Mouse (Mus musculus): Measurements from ENCODE around the gene Nmt1. TPM values are rescaled to one million over a fixed set of nuclear protein-coding genes. Genes with fewer than 3 reads are reported as not detected.

The Nmt1 gene
- polyA plus RNA-seq, 1 experiment from 2014 or later, result 50.5 TPM

- H3K36me3 ChIP-seq (ENCODE audit: insufficient read depth, low read length), result peaks cover 30% of the 10 kb centered on the region
- no peak overlapping the region for H3K9ac ChIP-seq (replicated peaks; ENCODE audit: low read depth)
- no peak overlapping the region for H3K4me3 ChIP-seq (ENCODE audit: low read depth, low read length)
- no peaks in the 10 kb centered on the region for H3K9me3 ChIP-seq (ENCODE audit: low read length)
- TF ChIP-seq EP300 (IDR thresholded peaks at IDR 0.05) (no peak), CTCF (IDR thresholded peaks at IDR 0.05) (peak; percentile 92)
- H3K4me1 ChIP-seq (ENCODE audit: insufficient read depth, low read depth, low read length), result no peaks in the 10 kb centered on the region
- H3K4me2 ChIP-seq (replicated peaks; ENCODE audit: low read depth, low read length), result no peak overlapping the region
- no peak overlapping the region for H3K27ac ChIP-seq (ENCODE audit: low read length)
- no peaks in the 10 kb centered on the region for H3K27me3 ChIP-seq (replicated peaks; ENCODE audit: insufficient read depth, low read length)
- DNase-seq (ENCODE audit: low spot score), result peak; percentile 81
- 45% methylated on average over 6 of the region's 6 CpGs for WGBS
- no peak for ATAC-seq
These were observed 26.8 kb downstream of the Nmt1 start for GRCm38 (mm10) chr11:103054798-103055197.

- Histone ChIP-seq H3K9ac (replicated peaks; ENCODE audit: low read depth) (no peak overlapping the region), H3K27me3 (replicated peaks; ENCODE audit: insufficient read depth, low read length) (no peaks in the 10 kb centered on the region), H3K4me3 (ENCODE audit: low read depth, low read length) (no peak overlapping the region), H3K9me3 (ENCODE audit: low read length) (no peaks in the 10 kb centered on the region), H3K4me1 (ENCODE audit: insufficient read depth, low read depth, low read length) (no peaks in the 10 kb centered on the region), H3K4me2 (replicated peaks; ENCODE audit: low read depth, low read length) (no peak overlapping the region), H3K27ac (ENCODE audit: low read length) (no peak overlapping the region), H3K36me3 (ENCODE audit: insufficient read depth, low read length) (peaks cover 43% of the 10 kb centered on the region)
- TF ChIP-seq CTCF (IDR thresholded peaks at IDR 0.05), result no peak
- no peak for TF ChIP-seq EP300 (IDR thresholded peaks at IDR 0.05)
- 96% methylated on average over 7 of the region's 7 CpGs for WGBS
- DNase-seq (ENCODE audit: low spot score) (no peak), ATAC-seq (no peak)
These were observed 28.6 kb downstream of the Nmt1 start for GRCm38 (mm10) chr11:103056636-103057035.

GRCm38 (mm10) chr11:103058499-103059085, 30.6 kb downstream of the Nmt1 start:
- H3K4me2 ChIP-seq (replicated peaks; ENCODE audit: low read depth, low read length), result no peak overlapping the region
- H3K36me3 ChIP-seq (ENCODE audit: insufficient read depth, low read length), result peaks cover 49% of the 10 kb centered on the region
- H3K27ac ChIP-seq (ENCODE audit: low read length), result no peak overlapping the region
- no peaks in the 10 kb centered on the region for H3K9me3 ChIP-seq (ENCODE audit: low read length)
- H3K9ac ChIP-seq (replicated peaks; ENCODE audit: low read depth), result no peak overlapping the region
- DNase-seq (ENCODE audit: low spot score), result peak; percentile 26
- no peaks in the 10 kb centered on the region for H3K4me1 ChIP-seq (ENCODE audit: insufficient read depth, low read depth, low read length)
- 50% methylated on average over 3 of the region's 3 CpGs for WGBS
- peak; percentile 64 for ATAC-seq
- no peak overlapping the region for H3K4me3 ChIP-seq (ENCODE audit: low read depth, low read length)
- TF ChIP-seq EP300 (IDR thresholded peaks at IDR 0.05) (no peak), CTCF (IDR thresholded peaks at IDR 0.05) (peak; percentile 22; the same call in 1 of the 2 replicates)
- no peaks in the 10 kb centered on the region for H3K27me3 ChIP-seq (replicated peaks; ENCODE audit: insufficient read depth, low read length)

- TF ChIP-seq EP300 (IDR thresholded peaks at IDR 0.05) (no peak), CTCF (IDR thresholded peaks at IDR 0.05) (no peak)
- Histone ChIP-seq H3K9ac (replicated peaks; ENCODE audit: low read depth) (no peak overlapping the region), H3K9me3 (ENCODE audit: low read length) (no peaks in the 10 kb centered on the region), H3K4me1 (ENCODE audit: insufficient read depth, low read depth, low read length) (no peaks in the 10 kb centered on the region), H3K4me2 (replicated peaks; ENCODE audit: low read depth, low read length) (no peak overlapping the region), H3K4me3 (ENCODE audit: low read depth, low read length) (no peak overlapping the region), H3K36me3 (ENCODE audit: insufficient read depth, low read length) (peaks cover 22% of the 10 kb centered on the region), H3K27ac (ENCODE audit: low read length) (0 out of 2 replicates have a peak overlapping the region, but pooled peaks have one; percentile 11), H3K27me3 (replicated peaks; ENCODE audit: insufficient read depth, low read length) (no peaks in the 10 kb centered on the region)
- WGBS, result 90% methylated on average over 14 of the region's 14 CpGs
- ATAC-seq (no peak), DNase-seq (ENCODE audit: low spot score) (no peak)
These were observed 38.4 kb downstream of the Nmt1 start for GRCm38 (mm10) chr11:103066191-103067050.

GRCm38 (mm10) chr11:103067051-103067361, 39.0 kb downstream of the Nmt1 start:
- DNase-seq (ENCODE audit: low spot score), result no peak
- H3K4me3 ChIP-seq (ENCODE audit: low read depth, low read length), result no peak overlapping the region
- no peaks in the 10 kb centered on the region for H3K9me3 ChIP-seq (ENCODE audit: low read length)
- no peak overlapping the region for H3K4me2 ChIP-seq (replicated peaks; ENCODE audit: low read depth, low read length)
- no peaks in the 10 kb centered on the region for H3K4me1 ChIP-seq (ENCODE audit: insufficient read depth, low read depth, low read length)
- TF ChIP-seq EP300 (IDR thresholded peaks at IDR 0.05) (no peak), CTCF (IDR thresholded peaks at IDR 0.05) (no peak)
- 69% methylated on average over 6 of the region's 6 CpGs for WGBS
- peaks cover 18% of the 10 kb centered on the region for H3K36me3 ChIP-seq (ENCODE audit: insufficient read depth, low read length)
- ATAC-seq, result no peak
- H3K9ac ChIP-seq (replicated peaks; ENCODE audit: low read depth), result no peak overlapping the region
- no peaks in the 10 kb centered on the region for H3K27me3 ChIP-seq (replicated peaks; ENCODE audit: insufficient read depth, low read length)
- H3K27ac ChIP-seq (ENCODE audit: low read length), result peak overlapping the region; percentile 11; the same call in 1 of the 2 replicates

- Histone ChIP-seq H3K4me3 (ENCODE audit: low read depth, low read length) (no peak overlapping the region), H3K9me3 (ENCODE audit: low read length) (no peaks in the 10 kb centered on the region), H3K9ac (replicated peaks; ENCODE audit: low read depth) (no peak overlapping the region), H3K4me2 (replicated peaks; ENCODE audit: low read depth, low read length) (no peak overlapping the region), H3K27ac (ENCODE audit: low read length) (peak overlapping the region; percentile 33), H3K4me1 (ENCODE audit: insufficient read depth, low read depth, low read length) (no peaks in the 10 kb centered on the region), H3K27me3 (replicated peaks; ENCODE audit: insufficient read depth, low read length) (no peaks in the 10 kb centered on the region), H3K36me3 (ENCODE audit: insufficient read depth, low read length) (peaks cover 15% of the 10 kb centered on the region)
- 43% methylated on average over 8 of the region's 8 CpGs for WGBS
- peak; percentile 91 for ATAC-seq
- peak; percentile 53; the same call in 1 of the 2 replicates for TF ChIP-seq EP300 (IDR thresholded peaks at IDR 0.05)
- no peak for TF ChIP-seq CTCF (IDR thresholded peaks at IDR 0.05)
- DNase-seq (ENCODE audit: low spot score), result peak; percentile 86
These were observed 39.5 kb downstream of the Nmt1 start for GRCm38 (mm10) chr11:103067457-103068001.
